Mouse (Mus musculus) brain, embryonic 14.5 days (tissue): ENCODE measurements around the gene Gpatch8.

Experiments used
- CTCF ChIP-seq: fragments of 200-500 bp; IDR thresholded peaks from 2 replicates; pipeline ENCODE4 v1.5.1; 2012; ENCODE audit warnings: inconsistent platforms, mild to moderate bottlenecking, moderate library complexity, borderline replicate concordance; ENCODE audit not compliant: insufficient read depth, insufficient read length; ENCODE audit errors: extremely low read depth
- POLR2A ChIP-seq: fragments of 200-500 bp; IDR thresholded peaks from 2 replicates; pipeline ENCODE4 v1.6.1; 2012; ENCODE audit warnings: mild to moderate bottlenecking, inconsistent platforms, borderline replicate concordance; ENCODE audit not compliant: poor library complexity, insufficient read depth, insufficient read length, severe bottlenecking; ENCODE audit errors: extremely low read depth

DNA sequence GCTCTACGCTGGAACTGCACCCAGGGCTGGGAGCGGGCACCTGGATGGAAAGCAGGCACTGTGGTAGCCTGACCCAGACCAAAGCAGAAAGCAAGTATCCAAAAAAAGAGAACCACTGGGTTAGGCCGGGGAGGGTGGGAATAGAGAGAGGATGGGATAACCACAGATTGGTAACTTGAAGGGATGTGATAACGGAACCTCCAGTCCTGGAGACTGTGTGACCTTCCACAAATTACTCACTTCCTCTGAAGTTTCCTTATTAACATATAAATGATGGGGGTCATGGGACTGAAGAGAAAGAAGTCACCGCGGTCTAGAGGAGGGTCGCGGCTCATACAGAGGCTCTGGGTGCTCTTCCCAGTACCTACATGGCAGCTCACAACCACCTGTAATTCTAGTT lies 115.9 kb downstream of the Gpatch8 start:
- no peak for TF ChIP-seq CTCF
- TF ChIP-seq POLR2A = no peak
